Mouse (Mus musculus) CH12.LX (cell line): ENCODE measurements at regions not wholly inside any gene's neighbourhood (a gene's known extent, or its start where the extent isn't known, plus 50 kb on each side); places are given as distances from the start of the nearest gene placed in this dataset.

ENCODE experiments used
- CTCF ChIP-seq, 2 experiments: IDR thresholded peaks in 1 of 2; conservative IDR thresholded peaks in 1 of 2; 2 replicates each; pipeline ENCODE4 v1.5.1; 2011 to 2012; ENCODE audit warnings: low read depth in 2 of 2, low read length in 2 of 2, improper control_type of control experiment in 1 of 2, inconsistent platforms in 1 of 2, mild to moderate bottlenecking in 1 of 2, moderate library complexity in 1 of 2
- EP300 ChIP-seq: IDR thresholded peaks from 2 replicates; pipeline ENCODE4 v1.6.1; 2011; ENCODE audit warnings: low read length, improper control_type of control experiment
- GABPA ChIP-seq: IDR thresholded peaks from 2 replicates; pipeline ENCODE4 v1.6.1; 2012; ENCODE audit warnings: low read depth, low read length, improper control_type of control experiment, inconsistent platforms; ENCODE audit not compliant: insufficient replicate concordance
- JUN ChIP-seq: IDR thresholded peaks from 2 replicates; pipeline ENCODE4 v1.6.1; 2011; ENCODE audit warnings: low read depth, mild to moderate bottlenecking, low read length, improper control_type of control experiment, moderate library complexity; ENCODE audit not compliant: insufficient read depth
- MAZ ChIP-seq: IDR thresholded peaks from 2 replicates; pipeline ENCODE4 v1.6.1; 2012; ENCODE audit warnings: low read depth, mild to moderate bottlenecking, inconsistent platforms, low read length, improper control_type of control experiment, moderate library complexity
- MEF2A ChIP-seq: IDR thresholded peaks from 2 replicates; pipeline ENCODE4 v1.6.1; 2014; ENCODE audit warnings: low read depth, mild to moderate bottlenecking, inconsistent platforms, low read length, improper control_type of control experiment, borderline replicate concordance
- MXI1 ChIP-seq: IDR thresholded peaks from 2 replicates; pipeline ENCODE4 v1.6.1; 2011; ENCODE audit warnings: mild to moderate bottlenecking, low read depth, low read length, improper control_type of control experiment
- NELFE ChIP-seq: IDR thresholded peaks from 2 replicates; pipeline ENCODE4 v1.6.1; 2011; ENCODE audit warnings: low read depth, low read length, improper control_type of control experiment
- POLR2A ChIP-seq: IDR thresholded peaks from 2 replicates; pipeline ENCODE4 v1.6.1; 2011; ENCODE audit warnings: low read depth, mild to moderate bottlenecking, improper control_type of control experiment, low read length
- RCOR1 ChIP-seq: conservative IDR thresholded peaks from 2 replicates; pipeline ENCODE4 v1.6.1; 2012; ENCODE audit warnings: low read depth, mild to moderate bottlenecking, inconsistent platforms, low read length, improper control_type of control experiment
- TCF12 ChIP-seq: IDR thresholded peaks from 2 replicates; pipeline ENCODE4 v1.6.1; 2014; ENCODE audit warnings: low read depth, mild to moderate bottlenecking, inconsistent platforms, low read length, improper control_type of control experiment
- USF1 ChIP-seq: IDR thresholded peaks from 2 replicates; pipeline ENCODE4 v1.6.1; 2014; ENCODE audit warnings: low read depth, mild to moderate bottlenecking, inconsistent platforms, low read length, improper control_type of control experiment
- ZC3H11A ChIP-seq: IDR thresholded peaks from 2 replicates; pipeline ENCODE4 v1.6.1; 2012; ENCODE audit warnings: low read depth, mild to moderate bottlenecking, inconsistent platforms, low read length, improper control_type of control experiment
- ZNF384 ChIP-seq: IDR thresholded peaks from 2 replicates; pipeline ENCODE4 v1.6.1; 2012; ENCODE audit warnings: low read depth, low read length, improper control_type of control experiment, inconsistent platforms

GRCm38 (mm10) chr9:14143988-14144387 is 130.9 kb upstream of the Sesn3 start:
- no peak for TF ChIP-seq USF1
- TF ChIP-seq POLR2A: no peak
- no peak for TF ChIP-seq NELFE
- TF ChIP-seq CTCF (conservative IDR thresholded peaks at IDR 0.05 in 1 of 2, IDR thresholded peaks at IDR 0.05 in 1 of 2; ENCODE audit: low read depth in 2 of 2, low read length in 2 of 2): no peak
- no peak for TF ChIP-seq TCF12
- no peak for TF ChIP-seq RCOR1
- no peak for TF ChIP-seq MXI1
- TF ChIP-seq EP300: no peak
- TF ChIP-seq MEF2A: no peak
- no peak for TF ChIP-seq ZNF384
- no peak for TF ChIP-seq ZC3H11A
- TF ChIP-seq GABPA: no peak
- TF ChIP-seq JUN: no peak
- TF ChIP-seq MAZ: no peak
